Mouse (Mus musculus): ENCODE data around the gene Msh5. TPM values are rescaled to one million over a fixed set of nuclear protein-coding genes. Genes with fewer than 3 reads are reported as not detected.
"Not testable (repeated sequence)": the region's sequence is repeated elsewhere in the genome, so short reads cannot be mapped to it uniquely, and the experiment has no call there.

Msh5 gene
- total RNA-seq, 2 experiments from 2014 or later: 8.2 to 11.0 TPM

DNA sequence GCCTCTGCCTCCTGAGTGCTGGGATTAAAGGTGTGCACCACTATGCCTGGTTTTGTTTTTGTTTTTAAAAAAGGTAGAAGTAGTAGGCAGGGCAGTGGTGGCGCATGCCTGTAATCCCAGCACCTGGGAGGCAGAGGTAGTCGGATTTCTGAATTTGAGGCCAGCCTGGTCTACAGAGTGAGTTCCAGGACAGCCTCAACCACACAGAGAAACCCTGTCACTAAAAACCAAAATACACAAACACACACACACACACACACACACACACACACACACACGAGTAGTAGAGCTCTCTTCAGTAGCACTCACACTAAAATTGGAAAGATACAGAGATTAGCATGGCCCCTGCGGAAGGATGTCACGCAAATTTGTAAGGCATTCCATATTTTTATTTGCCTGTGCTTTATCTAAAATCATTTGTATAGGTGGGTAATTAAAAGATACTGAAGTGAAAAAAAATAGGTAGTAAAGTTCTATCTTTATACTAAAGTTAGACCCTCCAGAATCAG is 2.4 kb upstream of the Msh5 start:
- DNase-seq (ENCODE audit: low spot score in 2 of 2): no peak

DNA sequence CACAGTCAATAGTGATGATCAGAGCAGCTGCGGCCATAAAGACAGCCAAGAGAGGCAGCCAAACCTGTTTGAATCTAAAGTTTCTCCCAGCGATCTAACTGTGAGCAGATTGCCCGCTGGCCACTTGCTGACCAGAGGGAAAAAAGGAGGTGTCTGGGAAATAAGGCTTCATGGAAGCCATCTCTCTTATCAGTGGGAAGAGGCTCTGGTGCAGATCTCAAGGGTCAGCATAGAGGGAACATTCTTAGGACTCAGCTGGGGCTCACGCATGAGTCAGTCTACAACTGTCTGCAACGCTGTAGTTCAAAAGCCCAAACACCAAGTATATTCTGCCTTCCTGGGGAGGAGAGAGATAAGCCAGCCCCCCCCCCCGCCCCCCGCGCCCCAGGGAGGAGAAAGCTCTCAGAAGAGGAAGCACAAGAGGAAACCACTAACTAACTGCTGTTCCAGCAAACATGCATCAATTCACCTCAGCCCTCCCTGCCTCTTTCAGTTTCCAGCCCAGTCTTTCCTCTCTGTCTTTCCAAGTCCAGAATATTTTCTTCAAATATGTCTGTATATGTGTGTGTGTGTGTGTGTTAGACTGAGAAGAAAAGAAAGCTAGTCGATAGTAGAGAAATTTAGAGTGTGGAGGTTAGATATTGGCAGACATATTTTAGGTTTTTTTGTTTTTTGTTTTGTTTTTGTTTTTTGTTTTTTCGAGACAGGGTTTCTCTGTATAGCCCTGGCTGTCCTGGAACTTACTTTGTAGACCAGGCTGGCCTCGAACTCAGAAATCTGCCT is 1.8 kb upstream of the Msh5 start:
- no peak for DNase-seq (ENCODE audit: low spot score in 2 of 2)

DNA sequence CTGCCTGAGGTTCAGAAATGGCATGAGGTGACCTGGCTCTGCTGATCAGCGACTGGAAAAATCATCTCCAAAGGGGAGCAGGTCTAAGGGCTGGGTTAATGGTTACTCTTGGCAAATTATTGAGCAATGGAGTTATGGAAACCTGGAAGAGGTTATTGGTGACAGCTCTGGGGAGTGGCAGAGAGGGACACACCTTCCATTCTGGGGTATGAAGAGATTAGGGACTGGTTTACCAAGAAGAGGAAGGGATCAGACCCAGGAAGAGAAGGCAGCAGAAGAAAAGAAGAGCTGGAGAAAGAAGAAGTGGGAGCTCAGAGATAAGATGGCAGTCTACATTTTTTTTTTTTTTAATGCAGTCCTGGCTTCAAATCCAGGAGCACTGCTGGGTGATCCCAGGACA is 1.1 kb upstream of the Msh5 start:
- DNase-seq (ENCODE audit: low spot score in 2 of 2): no peak

DNA sequence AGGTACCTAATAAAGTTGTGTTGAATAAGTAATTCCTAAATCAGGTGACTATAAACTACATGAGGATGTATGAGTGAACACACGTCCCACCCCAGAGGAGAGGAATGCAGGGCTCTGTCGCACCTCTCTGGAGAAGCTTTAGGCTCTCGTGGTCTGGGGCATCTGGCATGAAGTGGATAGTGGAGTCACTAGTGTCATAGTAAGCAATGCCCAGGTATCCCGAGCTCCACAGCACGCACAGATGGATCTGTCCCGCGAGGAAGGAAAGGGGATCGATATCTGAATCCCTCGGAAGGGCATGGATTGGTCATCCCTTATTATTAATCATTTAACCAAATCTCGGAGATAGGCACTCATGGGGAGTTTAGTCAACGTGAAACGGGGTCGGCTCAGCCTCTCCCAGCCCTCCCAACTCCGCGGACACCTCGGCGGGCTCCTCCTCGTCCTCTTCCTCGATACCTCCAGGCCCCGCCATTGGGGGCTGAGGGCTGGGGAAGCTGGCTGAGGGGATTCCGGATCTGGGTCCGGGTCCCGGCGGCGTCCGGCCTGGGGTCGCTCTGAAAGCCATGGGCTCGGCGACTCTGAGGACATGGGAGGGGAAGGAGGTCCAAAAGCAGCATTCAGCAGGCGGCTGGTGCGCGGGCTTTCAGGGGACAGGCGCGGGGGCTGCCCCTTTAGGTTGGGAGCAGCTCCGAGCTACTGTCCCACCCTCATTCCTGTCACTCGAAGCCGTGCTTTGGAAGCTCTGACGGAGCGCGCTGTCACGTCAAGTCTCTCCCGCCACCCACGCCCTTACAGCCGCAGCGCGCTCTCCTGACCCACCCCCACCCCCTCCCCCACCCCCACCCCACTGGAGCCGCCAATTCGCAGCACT is 501 bp downstream of the Msh5 start:
- no peak for DNase-seq (ENCODE audit: low spot score in 2 of 2)

GRCm38 (mm10) chr17:35044904-35045806 is 1.4 kb downstream of the Msh5 start:
- no peak for DNase-seq (ENCODE audit: low spot score in 2 of 2)

- no peak for DNase-seq (ENCODE audit: low spot score in 2 of 2)
Observed at GRCm38 (mm10) chr17:35043794-35044193, 2.8 kb downstream of the Msh5 start.

DNA sequence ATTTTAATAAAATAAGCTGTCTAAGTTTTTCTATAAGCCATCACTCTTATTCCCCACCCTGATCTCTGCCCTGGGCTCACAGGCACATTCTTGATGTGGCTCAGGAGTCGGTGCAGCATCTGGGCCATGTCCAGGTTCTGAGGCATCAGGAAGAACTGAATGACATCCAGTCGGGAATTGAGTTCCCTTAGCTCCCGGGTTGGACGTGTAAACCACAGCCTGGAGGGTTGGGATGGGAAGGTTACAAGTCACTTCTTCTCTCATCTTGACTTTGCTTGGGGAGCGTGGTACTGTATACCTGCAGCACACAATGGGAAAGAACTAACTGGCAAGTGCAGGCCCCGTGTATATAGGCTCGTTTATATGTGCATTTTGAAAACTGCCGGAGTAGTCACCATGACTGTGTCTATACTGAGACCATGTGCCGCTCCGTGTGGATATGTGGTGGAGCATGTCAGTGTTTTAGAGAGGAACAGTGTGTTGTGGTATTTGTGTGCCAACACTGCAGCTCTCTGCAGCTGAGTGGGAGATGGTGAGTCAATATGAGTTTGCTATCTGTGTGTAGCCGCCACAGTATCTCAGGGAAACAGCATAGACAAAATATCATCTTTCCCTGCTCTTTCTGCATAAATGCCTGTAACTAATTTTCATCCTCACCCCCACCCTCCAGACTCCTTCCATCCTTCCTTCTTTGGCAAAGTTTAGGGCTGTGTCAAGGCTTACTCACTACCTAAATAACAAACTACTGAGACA is 7.2 kb downstream of the Msh5 start:
- DNase-seq (ENCODE audit: low spot score in 2 of 2): no peak

DNA sequence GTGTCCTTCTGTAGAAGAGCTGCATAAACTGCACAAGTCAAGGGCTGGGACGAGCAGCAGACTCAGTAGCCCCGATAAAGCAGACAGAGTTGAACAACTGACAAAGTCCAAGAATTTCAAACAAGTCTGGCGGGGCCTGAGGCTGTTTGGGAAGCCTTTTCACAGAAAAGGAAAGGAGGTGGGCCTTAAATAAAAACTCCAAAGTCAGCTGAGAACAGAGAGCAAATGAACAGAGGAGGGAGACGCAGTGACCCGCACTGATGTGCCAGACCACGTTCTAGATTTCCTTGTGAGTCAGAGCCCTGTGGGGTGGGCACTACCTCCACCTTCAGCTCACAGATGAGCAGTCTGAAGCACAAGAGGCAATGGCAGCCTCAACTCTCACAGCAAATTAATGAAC is 11.6 kb downstream of the Msh5 start:
- DNase-seq (ENCODE audit: low spot score in 2 of 2): no peak

- DNase-seq (ENCODE audit: low spot score in 2 of 2): not testable (repeated sequence)
Observed at GRCm38 (mm10) chr17:35033703-35034102, 12.8 kb downstream of the Msh5 start.

DNA sequence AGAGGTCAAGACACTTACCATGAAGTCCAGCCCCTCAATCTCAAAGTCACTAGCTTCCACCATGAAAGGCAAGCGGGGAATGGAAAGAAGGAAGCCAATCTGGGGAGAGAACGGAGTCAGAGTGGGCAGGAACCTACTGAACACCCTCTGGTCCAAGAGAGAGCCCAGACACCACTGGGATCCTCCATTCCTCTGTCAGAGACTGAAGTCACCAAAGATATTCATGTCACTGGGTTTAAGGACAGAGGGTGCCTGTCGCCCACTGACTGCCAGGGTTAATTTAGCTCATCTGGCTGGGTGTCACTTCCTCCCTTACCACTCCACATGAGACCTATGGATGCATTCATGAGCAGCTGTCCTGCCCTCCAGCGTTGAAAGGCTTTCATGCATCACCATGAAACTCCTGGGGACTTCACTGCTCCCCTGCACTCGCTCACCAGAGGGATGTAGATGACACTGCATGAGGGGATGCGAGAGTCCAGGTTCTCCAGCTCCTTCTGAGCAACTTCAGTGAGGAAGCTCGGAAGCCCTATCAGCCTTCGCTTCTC is 14.1 kb downstream of the Msh5 start:
- DNase-seq (ENCODE audit: low spot score in 2 of 2): no peak

DNA sequence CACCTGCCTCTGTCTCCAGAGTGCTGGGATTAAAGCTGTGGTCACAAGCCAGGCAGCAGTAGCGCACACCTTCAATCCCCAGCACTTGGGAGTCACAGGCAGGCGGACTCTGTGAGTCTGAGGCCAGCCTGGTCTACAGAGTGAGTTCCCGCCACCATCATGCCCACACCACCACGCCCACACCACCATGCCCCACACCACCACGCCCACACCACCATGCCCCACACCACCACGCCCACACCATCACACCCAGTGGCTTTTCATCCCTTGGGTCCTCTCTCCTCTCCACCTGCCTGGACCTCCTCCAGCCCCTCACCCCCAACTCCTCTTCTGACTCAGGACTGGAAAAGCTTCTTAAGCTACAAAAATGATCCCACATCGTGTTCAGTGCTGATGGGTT is 14.7 kb downstream of the Msh5 start:
- no peak for DNase-seq (ENCODE audit: low spot score in 2 of 2)

GRCm38 (mm10) chr17:35031272-35031671 is 15.3 kb downstream of the Msh5 start:
- no peak for DNase-seq (ENCODE audit: low spot score in 2 of 2)

DNA sequence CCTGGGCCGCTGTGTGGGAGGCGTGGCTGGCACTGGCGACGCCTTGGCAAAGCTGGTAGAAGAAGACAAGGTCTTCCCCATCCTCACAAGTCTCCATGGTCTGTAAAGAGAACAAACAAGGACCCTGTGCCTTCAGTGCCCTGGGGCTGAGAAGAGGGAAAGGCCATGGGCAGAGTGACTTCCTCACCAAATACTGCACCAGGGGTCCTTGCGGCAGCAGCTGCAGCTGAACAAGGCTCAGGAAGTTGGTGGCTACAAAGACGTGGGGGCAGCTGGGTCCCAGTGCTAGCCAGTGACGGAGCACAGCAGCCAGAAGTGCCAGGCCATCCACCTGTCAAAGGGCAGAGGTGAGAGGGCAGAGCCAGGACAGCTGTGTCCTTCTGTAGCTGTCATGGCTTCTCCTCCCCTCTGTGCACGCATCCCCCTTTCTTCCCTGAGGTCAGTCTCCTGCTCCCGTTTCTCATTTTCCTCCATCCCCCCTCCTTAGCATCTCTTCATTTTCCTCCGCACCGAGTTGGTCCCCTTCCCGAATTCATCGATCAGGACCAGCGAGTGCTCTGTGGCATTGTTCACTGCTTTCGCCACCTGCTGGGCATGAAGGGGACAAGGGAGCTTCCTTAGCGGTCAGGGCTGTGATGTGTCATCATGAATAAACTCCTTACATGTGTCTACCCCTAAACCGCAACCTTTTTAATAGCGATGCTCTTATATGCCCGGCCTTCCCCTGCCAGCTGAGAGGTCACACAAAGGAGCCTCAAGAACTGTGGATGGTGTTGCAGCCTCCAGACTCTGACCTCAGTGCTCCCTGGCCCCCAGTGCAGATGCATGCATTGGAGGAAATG is 16.6 kb downstream of the Msh5 start:
- DNase-seq (ENCODE audit: low spot score in 2 of 2): no peak

DNA sequence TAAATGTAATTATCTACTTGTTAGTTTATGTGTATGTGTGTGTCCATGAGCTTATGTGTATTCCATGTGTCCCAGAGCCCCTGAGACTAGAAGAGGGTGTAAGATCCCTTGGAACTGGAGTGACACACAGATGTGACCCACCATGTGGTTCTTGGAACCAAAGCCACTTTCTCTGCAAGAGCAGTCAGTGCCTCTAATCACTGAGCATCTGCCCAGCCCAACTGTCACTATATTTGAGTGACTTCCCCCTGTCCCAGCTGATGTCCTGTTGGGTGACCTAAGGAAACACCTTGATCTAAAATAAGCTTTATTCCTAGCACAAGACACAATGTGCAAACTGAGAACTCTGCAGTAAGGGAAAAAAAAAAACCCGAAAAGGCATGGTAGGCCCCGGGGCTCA is 18.2 kb downstream of the Msh5 start:
- no peak for DNase-seq (ENCODE audit: low spot score in 2 of 2)

- DNase-seq (ENCODE audit: low spot score in 2 of 2): no peak
Observed at GRCm38 (mm10) chr17:35027277-35028068, 19.1 kb downstream of the Msh5 start, which contains the start of gene Sapcd1. Sapcd1 (minus strand) TSS chr17:35028016.

GRCm38 (mm10) chr17:35026206-35026605 is 20.3 kb downstream of the Msh5 start:
- DNase-seq (ENCODE audit: low spot score in 2 of 2): no peak

- DNase-seq (ENCODE audit: low spot score in 2 of 2): no peak
Observed at GRCm38 (mm10) chr17:35024691-35025488, 21.7 kb downstream of the Msh5 start.

Measured in adrenal gland, postnatal 4 days (tissue).